Mouse (Mus musculus): ENCODE data around the gene Comt.

Comt gene

DNA sequence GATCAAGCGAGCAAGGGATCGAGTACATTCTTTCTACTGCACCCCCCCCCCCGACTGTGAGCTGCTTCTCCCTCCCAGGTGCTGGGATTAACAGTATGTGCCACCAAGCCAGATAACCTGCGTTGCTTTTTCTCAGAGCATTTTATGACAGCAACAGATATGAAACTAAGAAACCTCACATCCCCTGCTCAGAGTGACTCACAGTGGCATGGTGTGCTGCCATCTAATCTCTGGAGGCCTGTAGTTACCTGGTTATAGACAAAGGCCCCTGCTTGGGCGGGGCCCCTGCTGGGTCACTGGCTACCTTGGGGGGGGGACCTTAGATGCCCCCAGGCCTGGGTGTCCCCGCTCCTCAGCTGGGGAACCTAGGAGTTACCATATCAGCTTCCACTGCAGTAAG is 68.7 kb downstream of the Comt start:
- no peak for DNase-seq (ENCODE audit: low spot score)

DNA sequence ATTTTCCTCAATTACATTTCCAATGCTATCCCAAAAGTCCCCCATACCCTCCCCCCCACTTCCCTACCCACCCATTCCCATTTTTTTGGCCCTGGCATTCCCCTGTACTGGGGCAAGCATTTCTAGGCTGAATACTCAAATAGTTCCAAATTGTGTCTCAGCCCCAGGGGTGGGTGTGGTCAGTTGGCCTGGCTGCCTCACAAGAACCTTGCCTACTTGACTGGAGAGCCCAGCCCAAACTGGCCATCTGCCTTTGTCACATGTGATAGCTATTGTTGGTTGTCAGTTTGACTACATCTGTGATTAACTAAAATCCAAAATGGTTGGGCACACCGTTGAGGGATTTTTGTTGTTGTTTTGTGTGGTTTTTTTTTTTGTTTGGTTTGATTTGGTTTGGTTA is 69.7 kb downstream of the Comt start:
- no peak for DNase-seq (ENCODE audit: low spot score)
